Mouse (Mus musculus) liver, embryonic 16.5 days (tissue): ENCODE measurements at regions not wholly inside any gene's neighbourhood (a gene's known extent, or its start where the extent isn't known, plus 50 kb on each side); places are given as distances from the start of the nearest gene placed in this dataset.

Experiments used
- ATAC-seq: fragments of 200-750 bp; cut with Nextera tagmentation; 2 replicates; pipeline ENCODE4 v1.8.0; 2017; ENCODE audit warnings: low read depth, mild to moderate bottlenecking, moderate number of reproducible peaks, moderate library complexity
- H3K27ac ChIP-seq: fragments of 300-500 bp; sonication (generic); 2 replicates; pipeline ENCODE4 v1.5.1; 2014; ENCODE audit warnings: mild to moderate bottlenecking, low read length
- H3K27me3 ChIP-seq: fragments of 300-500 bp; sonication (generic); 2 replicates; pipeline ENCODE4 v1.6.1; 2014; ENCODE audit warnings: low read depth, low read length, mixed read lengths; ENCODE audit not compliant: control insufficient read depth, insufficient read depth
- H3K36me3 ChIP-seq: fragments of 300-500 bp; sonication (generic); 2 replicates; pipeline ENCODE4 v1.6.1; 2014; ENCODE audit warnings: mild to moderate bottlenecking; ENCODE audit not compliant: control insufficient read depth, insufficient read depth
- H3K4me1 ChIP-seq: fragments of 300-500 bp; sonication (generic); 2 replicates; pipeline ENCODE4 v1.6.1; 2014; ENCODE audit warnings: low read depth, low read length, mixed read lengths; ENCODE audit not compliant: control insufficient read depth
- H3K4me2 ChIP-seq: fragments of 300-500 bp; sonication (generic); 2 replicates; pipeline ENCODE4 v1.6.1; 2014; ENCODE audit warnings: low read depth, low read length, mixed read lengths
- H3K4me3 ChIP-seq: fragments of 300-500 bp; sonication (generic); 2 replicates; pipeline ENCODE4 v1.5.1; 2014; ENCODE audit warnings: low read depth, mild to moderate bottlenecking, low read length
- H3K9ac ChIP-seq: fragments of 300-500 bp; sonication (generic); 2 replicates; pipeline ENCODE4 v1.6.1; 2014; ENCODE audit warnings: low read depth, low read length
- H3K9me3 ChIP-seq: fragments of 300-500 bp; sonication (generic); replicated peaks from 2 replicates; pipeline ENCODE4 v1.6.1; 2016; ENCODE audit warnings: low read length; ENCODE audit not compliant: control insufficient read depth
- WGBS: fragments of 180-500 bp; shearing (Covaris S2); extraction: QIAGEN DNeasy Blood & Tissue Kit; methylation state at CpG from one replicate; pipeline ENCODE4 v1.1.7; 2014; ENCODE audit not compliant: insufficient replicate concordance; 5-methylcytosine and 5-hydroxymethylcytosine counted together

- H3K9me3 ChIP-seq, result no peaks in the 10 kb centered on the region
- peak overlapping the region; percentile 71; the same call in 1 of the 2 replicates for H3K27ac ChIP-seq
- H3K4me3 ChIP-seq, result no peak overlapping the region
- H3K4me1 ChIP-seq, result peaks cover 13% of the 10 kb centered on the region
- peak; percentile 28 for ATAC-seq
- H3K27me3 ChIP-seq, result peaks cover 22% of the 10 kb centered on the region
- H3K9ac ChIP-seq, result no peak overlapping the region
- H3K4me2 ChIP-seq, result peak overlapping the region; percentile 29
- no peaks in the 10 kb centered on the region for H3K36me3 ChIP-seq
- WGBS, result 42% methylated on average over 6 of the region's 9 CpGs
These were observed 73.1 kb upstream of the Hnrnpk start for GRCm38 (mm10) chr13:58476033-58476830.

GRCm38 (mm10) chr13:58475495-58475894 is 72.4 kb upstream of the Hnrnpk start:
- Histone ChIP-seq H3K4me3 (no peak overlapping the region), H3K9me3 (no peaks in the 10 kb centered on the region), H3K4me1 (peaks cover 13% of the 10 kb centered on the region), H3K4me2 (no peak overlapping the region), H3K36me3 (no peaks in the 10 kb centered on the region), H3K27me3 (peaks cover 30% of the 10 kb centered on the region), H3K27ac (peak overlapping the region; percentile 16; the same call in 1 of the 2 replicates), H3K9ac (no peak overlapping the region)
- ATAC-seq, result peak; percentile 88
- 33% methylated on average over 6 of the region's 6 CpGs for WGBS

- ATAC-seq, result no peak
- H3K27me3 ChIP-seq, result peaks cover 43% of the 10 kb centered on the region
- WGBS, result 66% methylated on average over 14 of the region's 14 CpGs
These were observed 69.3 kb upstream of the Hnrnpk start for GRCm38 (mm10) chr13:58472455-58472854.

GRCm38 (mm10) chr13:58471704-58472103 is 68.6 kb upstream of the Hnrnpk start:
- H3K36me3 ChIP-seq, result no peaks in the 10 kb centered on the region
- peak overlapping the region; percentile 45 for H3K4me2 ChIP-seq
- no peak for ATAC-seq
- no peaks in the 10 kb centered on the region for H3K9me3 ChIP-seq
- H3K4me3 ChIP-seq, result 0 out of 2 replicates have a peak overlapping the region, but pooled peaks have one; percentile 12
- H3K4me1 ChIP-seq, result peaks cover 9% of the 10 kb centered on the region
- H3K27ac ChIP-seq, result no peak overlapping the region
- 2% methylated on average over 16 of the region's 16 CpGs for WGBS
- peaks cover 43% of the 10 kb centered on the region for H3K27me3 ChIP-seq
- no peak overlapping the region for H3K9ac ChIP-seq

More at GRCm38 (mm10) chr13:58472455-58472854, 69.3 kb upstream of the Hnrnpk start:
- Histone ChIP-seq H3K9me3 (no peaks in the 10 kb centered on the region), H3K4me1 (peaks cover 13% of the 10 kb centered on the region), H3K27ac (no peak overlapping the region), H3K9ac (no peak overlapping the region), H3K4me2 (no peak overlapping the region), H3K4me3 (no peak overlapping the region), H3K36me3 (no peaks in the 10 kb centered on the region)

- no peaks in the 10 kb centered on the region for H3K9me3 ChIP-seq
- no peaks in the 10 kb centered on the region for H3K36me3 ChIP-seq
- WGBS, result 25% methylated on average over 6 of the region's 6 CpGs
- H3K27me3 ChIP-seq, result peaks cover 43% of the 10 kb centered on the region
- H3K4me2 ChIP-seq, result 0 out of 2 replicates have a peak overlapping the region, but pooled peaks have one; percentile 30
- 0 out of 2 replicates have a peak, but pooled peaks have one; percentile 48 for ATAC-seq
- no peak overlapping the region for H3K4me3 ChIP-seq
- no peaks in the 10 kb centered on the region; the same call in 1 of the 2 replicates for H3K4me1 ChIP-seq
- H3K27ac ChIP-seq, result no peak overlapping the region
- no peak overlapping the region for H3K9ac ChIP-seq
These were observed 66.6 kb upstream of the Hnrnpk start for GRCm38 (mm10) chr13:58469731-58470130.

- no peak overlapping the region for H3K9ac ChIP-seq
- 55% methylated on average over 10 of the region's 10 CpGs for WGBS
- H3K4me2 ChIP-seq, result no peak overlapping the region
- H3K4me3 ChIP-seq, result no peak overlapping the region
- H3K9me3 ChIP-seq, result no peaks in the 10 kb centered on the region
- no peak overlapping the region for H3K27ac ChIP-seq
- ATAC-seq, result no peak
- peaks cover 30% of the 10 kb centered on the region for H3K27me3 ChIP-seq
- H3K4me1 ChIP-seq, result no peaks in the 10 kb centered on the region; the same call in 1 of the 2 replicates
- H3K36me3 ChIP-seq, result no peaks in the 10 kb centered on the region
These were observed 64.0 kb upstream of the Hnrnpk start for GRCm38 (mm10) chr13:58467097-58467642.

GRCm38 (mm10) chr13:58465206-58466104 is 62.3 kb upstream of the Hnrnpk start:
- no peak overlapping the region for H3K9ac ChIP-seq
- no peak overlapping the region for H3K4me2 ChIP-seq
- 60% methylated on average over 13 of the region's 13 CpGs for WGBS
- ATAC-seq, result no peak
- H3K9me3 ChIP-seq, result no peaks in the 10 kb centered on the region
- no peak overlapping the region for H3K27ac ChIP-seq
- peaks cover 13% of the 10 kb centered on the region for H3K27me3 ChIP-seq
- no peaks in the 10 kb centered on the region; the same call in 1 of the 2 replicates for H3K4me1 ChIP-seq
- H3K4me3 ChIP-seq, result no peak overlapping the region
- no peaks in the 10 kb centered on the region for H3K36me3 ChIP-seq
